Mouse (Mus musculus) c-Kit-negative CD71-positive TER-119-positive erythroid progenitor cells, embryonic 14.5 days (primary cell): ENCODE measurements around the gene Plagl2.

Source experiments
- DNase-seq: peaks from one replicate; pipeline ENCODE4 v3.0.0-alpha.2; 2013; ENCODE audit warnings: low read depth, low spot score

Plagl2 gene

DNA sequence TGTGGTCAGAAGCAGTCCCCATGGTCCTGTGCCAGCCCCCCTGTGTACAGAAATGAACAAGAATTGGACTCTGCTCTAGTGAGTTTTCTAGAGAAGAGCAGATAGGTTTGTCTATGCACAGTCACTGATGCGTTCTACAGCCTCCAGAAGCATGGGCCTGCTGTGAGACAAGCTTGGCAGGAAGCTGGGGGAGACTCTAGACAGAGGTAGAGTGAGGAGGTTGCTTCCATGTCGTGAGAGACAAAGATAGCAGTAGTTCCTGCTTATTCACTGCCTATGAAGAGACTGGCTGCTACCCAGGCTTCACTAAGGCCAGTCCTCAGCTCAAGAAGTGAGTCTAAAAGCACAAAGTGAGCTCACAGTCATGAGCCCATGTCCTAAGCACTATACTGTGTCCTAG, 50.0 kb downstream of the Plagl2 start:
- DNase-seq, result no peak

DNA sequence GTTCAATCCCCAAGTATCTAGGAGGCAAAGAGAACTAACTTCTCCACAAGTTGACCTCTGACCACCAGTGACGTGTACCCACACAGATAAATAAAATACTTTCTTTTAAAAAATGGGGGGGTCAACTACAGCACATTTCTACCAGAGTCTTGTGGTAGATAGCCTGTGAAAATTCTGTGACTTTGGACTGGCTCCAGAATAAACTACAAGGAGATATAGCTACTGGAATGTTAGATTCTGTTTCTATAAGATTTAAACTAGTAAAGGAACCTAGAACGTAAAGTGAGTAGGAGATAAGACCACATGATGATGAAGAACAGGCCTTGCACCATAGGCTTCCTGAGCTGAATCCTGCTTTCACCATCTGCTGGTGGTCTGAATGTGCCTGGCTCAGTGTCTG, 53.4 kb downstream of the Plagl2 start:
- DNase-seq, result no peak

DNA sequence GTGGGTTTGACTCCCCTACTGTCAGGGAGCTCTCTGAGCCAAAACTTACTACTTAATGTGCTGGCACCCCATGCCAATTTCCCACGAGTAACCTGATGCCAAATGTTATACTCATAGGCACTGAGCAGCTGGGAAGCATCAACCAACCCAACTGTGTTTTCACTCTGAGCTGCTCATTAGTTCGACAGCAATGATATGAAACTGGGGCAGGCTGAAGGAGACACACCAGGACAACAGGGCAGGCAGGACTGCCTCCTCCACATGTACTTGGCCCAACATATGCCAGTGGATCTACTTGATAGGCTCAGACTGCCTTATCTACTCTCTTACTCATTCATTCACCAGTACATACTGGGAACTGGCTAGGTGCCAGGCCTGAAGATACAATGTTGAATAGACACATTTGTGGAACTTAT, 55.0 kb downstream of the Plagl2 start:
- no peak for DNase-seq

DNA sequence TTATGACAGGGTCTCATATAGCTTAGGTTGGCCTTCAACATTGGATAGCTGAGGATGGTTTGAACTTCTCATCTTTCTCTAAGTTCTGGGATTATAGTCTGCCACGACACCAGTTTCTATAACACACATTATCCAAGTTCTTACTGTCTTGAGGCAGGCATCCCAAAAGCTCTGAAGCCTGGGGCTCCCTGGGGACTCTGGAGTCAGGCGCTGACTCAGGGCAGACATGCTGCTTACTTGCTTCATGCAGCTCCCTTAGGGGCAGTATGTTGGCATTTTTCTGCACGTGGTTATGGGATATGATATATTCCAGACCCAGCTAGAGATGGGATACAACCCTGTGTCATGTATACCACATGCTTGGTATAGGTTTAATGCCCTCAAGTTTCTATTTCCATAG, 61.3 kb downstream of the Plagl2 start:
- DNase-seq, result no peak

DNA sequence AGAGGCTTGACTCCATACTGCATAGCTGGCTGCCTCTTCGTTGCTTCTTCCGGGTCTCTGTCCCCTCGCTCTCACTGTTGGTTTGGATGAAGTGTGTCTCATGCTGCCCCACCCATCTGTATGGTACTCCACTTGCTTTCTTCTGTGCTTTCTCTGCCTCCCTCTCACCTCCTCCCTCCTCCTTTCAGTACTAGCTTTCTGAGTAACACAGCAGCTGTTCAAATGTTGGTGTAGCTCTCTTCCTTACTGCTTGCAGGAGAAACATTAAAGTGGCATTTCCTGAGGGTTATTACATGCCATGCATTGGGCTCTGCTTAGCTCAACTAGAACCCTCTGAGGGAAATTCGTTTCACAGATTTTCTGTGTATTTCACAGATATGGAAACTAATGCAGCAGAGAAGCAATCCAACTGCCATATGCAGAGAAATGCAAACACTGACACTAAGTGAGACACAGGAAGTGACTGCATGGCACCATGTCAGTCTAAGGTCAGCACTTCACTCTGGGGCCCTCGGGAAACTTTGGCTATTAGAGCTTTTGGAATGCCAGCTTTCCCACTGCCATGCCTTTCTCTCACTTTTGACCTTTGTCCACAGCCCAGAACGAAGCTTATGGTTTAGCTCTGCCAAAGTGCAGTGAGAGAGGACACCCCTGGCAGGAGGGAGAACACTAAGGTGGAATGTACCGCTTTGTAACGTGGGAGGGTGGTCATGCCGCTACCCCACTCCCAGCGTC, 61.9 kb downstream of the Plagl2 start:
- DNase-seq, result no peak
